Mouse (Mus musculus): ENCODE results near the gene Pxdc1.

Pxdc1 gene

DNA sequence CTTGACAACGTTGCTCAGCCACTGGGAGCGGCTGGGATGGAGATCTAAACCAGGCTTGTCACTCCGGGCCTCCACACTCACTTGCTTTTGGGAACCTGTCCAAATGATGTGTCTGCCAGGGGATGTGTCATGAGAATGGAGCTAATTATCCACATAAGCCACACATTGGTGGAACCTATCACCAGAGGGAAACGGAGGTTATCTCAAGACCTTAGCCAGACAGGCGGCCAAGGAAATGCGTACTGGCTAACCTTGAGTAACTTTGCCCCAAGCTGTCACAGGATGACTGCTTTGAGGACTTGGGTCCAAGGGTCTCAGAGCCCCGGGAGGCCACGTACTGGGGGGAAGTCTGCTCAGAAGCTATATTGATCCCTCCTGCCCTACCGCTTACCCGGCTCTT lies 2.3 kb downstream of the Pxdc1 start:
- peak; percentile 34 to 74 for DNase-seq

DNA sequence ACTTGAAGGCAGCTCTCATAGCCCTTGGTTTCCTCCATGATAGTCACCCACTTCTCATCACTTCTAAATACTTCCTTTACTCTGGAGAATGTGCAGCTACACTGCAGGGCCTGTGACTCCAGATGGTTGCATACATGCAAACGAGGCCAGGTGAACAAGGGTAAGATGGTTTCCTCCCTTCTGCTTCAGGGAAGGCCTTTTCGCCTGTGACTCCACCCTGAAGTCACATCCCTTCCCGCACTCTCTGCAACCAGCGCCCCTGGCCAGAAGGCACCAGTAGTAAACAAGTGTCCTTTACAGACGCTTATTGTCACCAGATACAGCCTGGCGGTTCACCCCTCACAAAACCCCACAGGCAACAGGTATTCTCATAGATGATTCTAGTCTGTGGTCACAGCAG lies 2.9 kb downstream of the Pxdc1 start:
- DNase-seq: no peak

DNA sequence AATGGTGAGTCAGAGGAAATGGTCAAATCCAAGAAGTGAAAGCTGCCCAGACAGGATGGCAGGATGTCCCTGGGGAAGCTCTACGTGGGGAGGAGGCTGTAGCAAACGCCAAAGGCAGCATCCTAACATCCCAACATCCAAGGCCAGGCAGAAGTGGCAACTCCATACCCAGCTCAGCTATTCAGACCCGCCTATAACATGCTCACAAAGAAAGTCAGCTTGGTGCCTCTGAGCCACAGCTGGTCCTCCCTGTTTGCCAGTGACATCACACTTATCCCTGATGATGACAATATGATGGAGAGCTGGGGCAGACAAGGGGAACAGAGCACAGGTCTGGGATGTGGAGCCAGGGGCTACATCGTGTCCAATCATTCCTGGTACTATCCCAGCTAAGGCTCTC lies 5.5 kb downstream of the Pxdc1 start:
- DNase-seq: peak; percentile 13 to 36

DNA sequence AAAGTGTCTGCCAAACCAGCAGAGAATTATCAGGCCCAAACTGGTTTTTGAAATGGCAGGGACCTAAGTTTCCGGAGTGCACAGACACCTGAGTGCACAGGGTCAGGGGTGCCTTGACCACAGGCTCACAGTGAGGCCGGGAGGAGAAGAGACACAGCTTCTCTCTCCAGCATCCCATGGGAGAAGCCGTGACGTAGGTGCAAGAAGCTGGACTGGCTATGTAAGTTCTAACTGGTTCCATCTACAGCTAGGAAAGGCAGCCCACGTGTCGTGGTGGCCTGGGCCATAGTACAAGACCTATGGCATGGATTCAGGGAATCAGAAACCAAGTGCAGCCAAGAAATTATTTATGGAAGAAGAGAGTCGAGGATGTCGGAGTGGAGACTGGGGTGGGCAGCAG lies 6.1 kb downstream of the Pxdc1 start:
- DNase-seq: no peak

DNA sequence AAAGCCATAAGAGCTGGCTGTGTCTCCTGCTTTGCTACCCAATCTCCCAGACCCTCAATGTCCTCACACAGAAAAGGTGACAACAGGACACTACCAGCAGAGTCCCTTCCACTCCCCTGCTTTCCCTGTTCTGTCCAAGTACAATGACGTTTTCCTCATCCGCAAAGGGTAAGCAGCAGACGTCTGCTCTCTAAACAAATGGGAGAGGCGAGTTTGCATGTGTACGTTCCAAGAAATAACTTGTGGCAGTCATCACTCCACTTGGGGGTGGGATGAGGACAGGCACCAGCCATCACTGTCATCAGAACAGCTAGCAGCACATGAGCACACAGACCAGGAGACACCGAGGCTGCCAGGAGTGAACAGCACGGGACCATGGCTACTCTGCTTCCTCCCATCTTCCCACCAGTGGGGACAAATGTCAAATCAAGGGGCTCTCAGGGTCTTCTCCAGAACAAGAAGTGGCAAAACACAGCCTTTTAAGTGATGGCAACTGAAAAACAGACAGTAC lies 7.0 kb downstream of the Pxdc1 start:
- DNase-seq: peak in 1 of 2 experiments; percentile 36

DNA sequence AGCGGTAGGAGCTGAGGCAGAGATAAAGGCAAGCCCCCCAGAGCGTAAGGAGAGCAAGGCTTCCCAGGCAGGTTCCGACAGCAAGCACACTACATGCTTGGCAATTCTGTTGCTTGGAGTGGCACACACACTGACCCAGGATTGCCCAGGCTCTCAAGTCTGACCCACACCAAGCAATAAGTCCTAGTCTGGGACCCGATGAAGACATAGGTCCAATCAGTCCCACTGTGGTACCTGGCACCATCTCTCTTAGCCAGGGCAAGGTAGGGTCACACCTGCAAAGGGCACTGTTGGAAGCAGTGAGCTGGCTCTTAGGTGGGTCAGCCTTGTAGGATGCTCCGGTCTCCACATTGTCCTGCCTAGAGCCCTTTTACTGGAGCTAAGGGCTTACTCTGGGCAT lies 7.8 kb downstream of the Pxdc1 start:
- no peak for DNase-seq

DNA sequence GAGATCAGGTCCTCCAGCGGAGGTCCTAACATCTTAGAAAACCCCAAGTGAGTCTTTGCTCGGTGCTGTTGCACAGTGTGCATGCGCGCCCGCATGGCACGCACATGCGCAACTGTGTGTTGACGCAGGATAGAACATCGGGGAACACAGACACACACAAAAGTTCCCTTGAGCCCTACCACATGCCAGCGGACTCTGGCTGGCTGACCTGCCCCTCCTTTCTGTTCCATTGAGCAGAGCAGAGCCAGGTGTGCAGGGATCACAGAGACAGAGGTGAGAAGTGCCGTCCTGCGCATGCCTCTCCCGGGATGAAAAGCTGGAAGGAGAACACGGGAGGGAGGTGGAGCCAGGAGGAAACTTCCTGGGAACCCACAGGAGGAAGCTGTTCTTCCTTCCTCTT lies 8.9 kb downstream of the Pxdc1 start:
- DNase-seq: no peak

DNA sequence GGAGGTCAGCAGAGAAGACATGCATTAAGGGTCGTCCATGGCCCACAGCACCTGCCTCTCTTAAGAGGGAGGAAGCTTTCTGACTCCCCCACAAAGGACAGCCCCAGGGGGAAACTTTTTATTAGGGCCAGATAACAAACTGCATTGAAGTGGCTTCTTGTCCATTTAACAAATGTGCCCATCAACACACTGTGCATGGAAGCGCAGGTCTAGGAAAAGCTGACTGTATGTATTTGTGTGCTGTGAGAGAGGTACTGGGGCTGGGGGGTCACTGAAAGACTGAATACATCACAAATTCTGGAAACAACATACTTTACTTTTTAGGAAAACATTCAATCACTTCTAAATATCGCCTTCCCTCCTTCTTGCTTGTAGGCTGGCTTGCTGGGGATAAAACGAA lies 9.4 kb downstream of the Pxdc1 start:
- DNase-seq: no peak

DNA sequence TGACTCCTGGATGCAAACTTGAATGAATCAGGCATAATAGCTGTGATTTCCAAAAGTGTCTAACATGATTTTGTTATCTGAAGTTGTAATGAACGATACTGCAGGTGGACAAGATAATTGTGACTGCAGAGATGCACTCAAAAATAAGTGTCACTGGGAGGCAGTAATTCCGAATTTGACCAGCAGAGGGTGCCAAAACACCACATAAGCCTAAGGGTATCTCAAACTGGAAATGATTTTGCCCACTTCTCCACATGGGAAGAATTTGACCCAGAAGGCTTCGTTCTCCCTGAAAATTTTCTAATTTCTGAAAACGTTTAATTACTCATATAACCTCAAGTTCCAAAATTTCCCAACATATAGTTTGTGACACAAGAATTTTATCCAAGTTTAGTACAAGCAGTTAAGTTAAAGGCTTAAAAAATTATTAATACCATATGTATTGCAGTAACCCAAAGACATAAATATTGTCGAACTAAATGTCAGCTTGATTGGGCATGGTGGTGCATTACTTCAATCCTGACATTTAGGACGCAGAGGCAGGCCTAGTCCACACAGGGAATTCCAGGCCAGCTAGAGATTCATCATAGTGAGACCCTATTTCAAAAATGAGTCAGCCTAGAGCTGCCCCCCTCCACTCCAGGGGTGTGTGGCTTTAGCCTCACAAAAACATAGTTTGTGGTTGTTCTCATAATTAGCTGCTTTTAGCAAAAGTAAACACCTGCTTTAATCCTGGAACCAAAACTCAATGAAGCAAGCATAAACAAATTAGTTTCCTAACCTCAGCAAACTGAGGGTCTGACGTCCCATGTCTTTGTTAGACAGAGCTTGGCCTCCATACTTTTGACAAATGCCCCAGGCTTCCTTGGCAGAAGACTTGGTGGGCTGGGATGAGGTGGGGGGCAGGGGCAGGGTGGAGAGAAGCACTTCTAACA lies 10.1 kb downstream of the Pxdc1 start:
- DNase-seq: peak; percentile 43 to 80

DNA sequence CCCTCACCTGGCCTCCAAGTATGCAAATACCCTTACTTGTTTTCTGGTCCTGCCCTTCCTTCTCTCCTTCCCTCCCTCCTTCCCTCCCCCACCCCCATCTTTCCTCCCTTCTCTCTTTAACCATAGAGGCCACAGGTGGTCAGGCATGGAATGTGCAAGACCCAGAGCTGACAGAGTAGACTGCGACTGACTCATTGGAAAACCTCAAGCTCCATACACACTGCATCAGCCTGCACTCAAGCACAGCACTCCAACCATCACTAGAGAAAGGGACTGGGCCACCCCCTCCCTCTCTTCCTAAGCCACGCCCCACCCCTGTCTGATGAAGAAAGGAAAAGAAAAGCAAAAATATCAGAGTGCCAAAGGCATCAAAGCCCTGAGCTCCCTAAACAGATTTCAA lies 12.2 kb downstream of the Pxdc1 start:
- DNase-seq: no peak

DNA sequence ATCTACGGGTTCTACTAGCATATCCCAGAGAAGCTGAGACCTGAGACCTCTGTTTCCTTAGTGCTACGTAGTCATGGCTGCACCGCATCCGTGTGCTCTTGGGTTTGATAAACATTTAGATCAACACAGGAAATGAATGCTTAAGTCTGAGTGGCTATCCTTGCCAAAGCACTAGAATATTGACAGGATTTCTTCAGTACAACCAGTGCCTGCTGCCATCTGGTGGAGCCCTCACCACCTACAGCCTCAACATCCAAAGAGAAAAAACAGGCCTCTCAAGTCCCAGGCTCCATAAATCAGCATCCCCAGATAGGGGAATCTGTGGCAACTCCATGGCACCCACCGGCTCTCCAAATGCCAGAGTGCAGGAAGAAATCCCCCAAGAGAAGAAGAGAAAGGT lies 17.3 kb downstream of the Pxdc1 start:
- DNase-seq: peak; percentile 78 to 85

DNA sequence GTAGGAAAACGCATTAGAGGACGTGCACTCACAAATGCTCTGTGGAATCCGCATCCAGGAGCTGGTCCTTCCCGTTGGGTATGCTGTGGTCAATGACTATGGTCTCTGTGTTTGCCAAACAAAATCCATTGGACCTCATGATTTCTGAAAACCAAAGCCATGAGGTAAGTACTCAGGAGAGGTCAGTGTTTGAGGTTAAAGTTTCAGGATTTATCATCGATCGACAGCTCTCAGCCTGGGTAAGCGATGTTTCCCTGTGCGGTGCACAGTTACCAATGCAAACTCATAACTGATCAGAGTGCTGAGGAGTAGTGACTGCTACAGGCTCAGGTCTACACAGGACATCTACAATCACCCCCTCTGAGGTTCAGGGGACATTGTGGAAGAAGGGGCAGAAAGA lies 23.0 kb downstream of the Pxdc1 start:
- no peak for DNase-seq

DNA sequence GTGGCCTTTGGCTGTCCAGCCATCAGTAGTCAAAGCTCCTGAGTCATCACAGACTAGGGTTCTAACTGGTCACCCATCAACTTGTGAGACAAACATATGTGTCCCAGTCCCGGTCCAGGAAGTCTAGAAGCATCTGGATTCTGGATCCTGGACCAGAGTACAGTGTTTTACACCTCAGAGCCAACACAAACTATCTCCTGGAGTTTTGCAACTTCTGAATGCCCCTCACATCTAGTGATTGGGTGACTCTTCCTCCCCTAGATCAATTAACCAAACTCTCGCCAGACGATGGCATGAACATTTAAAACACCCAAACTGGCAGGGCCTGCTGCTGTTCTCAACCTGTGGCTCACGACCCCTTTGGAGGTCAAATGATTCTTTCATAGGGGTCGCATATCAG lies 23.5 kb downstream of the Pxdc1 start:
- DNase-seq: no peak

DNA sequence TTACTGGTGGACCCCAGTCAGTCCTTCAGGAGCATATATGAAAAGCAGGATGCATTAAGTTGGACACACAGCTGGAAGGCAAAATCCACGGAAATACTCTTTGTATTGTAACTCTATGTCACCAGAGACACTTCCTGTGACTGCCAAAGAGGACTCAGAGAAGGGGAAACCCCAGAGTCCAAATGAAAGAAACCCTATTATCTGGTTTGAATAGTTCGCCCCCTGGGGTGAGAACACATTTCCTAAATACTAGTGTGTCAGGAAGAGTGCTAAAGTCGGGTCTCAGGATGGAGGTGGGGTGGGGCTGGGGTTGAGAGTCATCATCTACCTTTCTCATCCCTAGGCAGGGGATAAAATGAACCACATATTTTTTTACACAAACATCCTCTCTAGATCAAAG lies 25.8 kb downstream of the Pxdc1 start:
- DNase-seq: no peak

DNA sequence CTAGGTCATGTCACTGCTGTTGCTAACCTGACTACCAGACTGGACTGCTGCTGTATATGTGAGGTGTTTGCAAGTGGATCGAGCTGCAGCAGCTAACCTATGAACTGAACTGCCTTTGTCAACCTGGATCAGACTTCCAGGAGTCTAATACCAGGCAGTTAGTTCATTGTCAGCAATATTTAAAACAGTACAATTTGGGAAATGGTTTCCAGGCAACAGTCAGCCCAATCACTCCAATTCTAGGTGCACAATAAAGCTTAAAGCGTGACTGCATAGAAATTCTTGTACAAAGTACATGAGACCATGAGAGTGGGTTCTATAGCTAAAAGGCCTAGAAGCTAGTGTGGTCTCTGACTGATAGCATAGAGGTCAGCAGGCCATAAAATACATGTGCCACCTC lies 28.9 kb downstream of the Pxdc1 start:
- DNase-seq: no peak

DNA sequence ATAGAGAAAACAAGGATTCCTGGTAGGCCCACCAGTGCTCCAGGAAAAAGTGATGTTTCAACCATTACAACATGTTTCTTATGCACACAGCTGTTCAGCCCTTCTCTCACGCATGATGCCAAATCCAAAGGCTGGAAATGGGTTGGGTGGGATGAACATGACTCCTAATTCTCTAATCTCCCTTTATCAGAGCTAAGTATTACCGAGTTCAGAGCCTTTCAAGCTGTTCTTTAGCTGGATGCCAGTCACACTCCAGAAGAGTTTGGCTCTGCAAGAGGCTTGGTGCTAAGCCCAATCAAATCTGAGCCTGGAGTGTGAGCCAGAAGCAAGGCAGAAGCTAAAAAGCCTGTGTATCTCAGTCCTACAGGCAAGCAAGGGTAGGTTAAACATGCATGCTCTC lies 40.9 kb downstream of the Pxdc1 start:
- no peak for DNase-seq

DNA sequence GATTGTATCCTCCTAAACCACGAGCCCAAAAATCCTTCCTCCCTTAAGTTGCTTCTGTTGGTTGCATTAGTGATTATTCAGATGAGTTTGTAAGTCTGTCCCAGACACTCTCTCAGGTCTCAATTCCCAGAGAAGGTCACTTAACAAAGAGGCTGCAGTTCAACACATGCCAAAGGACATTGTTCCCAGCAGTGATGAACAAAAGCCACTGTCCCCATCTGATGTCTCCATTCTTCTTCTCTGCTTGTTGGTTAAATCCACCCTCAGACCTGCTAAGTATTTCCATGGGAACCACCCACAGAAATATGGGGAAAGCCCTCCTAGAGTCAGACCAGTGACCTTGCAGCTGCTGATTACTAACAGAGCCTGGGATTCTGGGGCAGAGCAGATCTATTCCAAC lies 43.6 kb downstream of the Pxdc1 start:
- DNase-seq: no peak

DNA sequence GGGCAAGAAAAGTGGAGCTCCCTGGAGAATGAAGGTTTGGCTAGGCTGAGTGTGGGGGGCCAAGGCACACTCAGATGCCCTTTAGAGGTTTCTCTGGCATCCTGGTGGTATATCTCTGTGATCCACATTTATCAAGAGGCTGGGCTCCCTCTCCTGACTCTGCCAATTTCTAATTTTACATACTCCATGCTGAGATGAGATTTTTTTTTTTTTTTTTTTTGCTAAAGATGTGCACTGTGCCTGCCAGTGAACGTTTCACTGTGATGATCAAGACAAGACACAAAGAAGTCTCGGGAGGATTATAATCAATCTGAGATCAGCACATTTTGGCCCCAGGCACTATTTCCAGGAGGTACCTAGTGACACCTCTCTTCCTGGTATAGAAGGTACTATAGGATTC lies 46.2 kb downstream of the Pxdc1 start:
- no peak for DNase-seq

DNA sequence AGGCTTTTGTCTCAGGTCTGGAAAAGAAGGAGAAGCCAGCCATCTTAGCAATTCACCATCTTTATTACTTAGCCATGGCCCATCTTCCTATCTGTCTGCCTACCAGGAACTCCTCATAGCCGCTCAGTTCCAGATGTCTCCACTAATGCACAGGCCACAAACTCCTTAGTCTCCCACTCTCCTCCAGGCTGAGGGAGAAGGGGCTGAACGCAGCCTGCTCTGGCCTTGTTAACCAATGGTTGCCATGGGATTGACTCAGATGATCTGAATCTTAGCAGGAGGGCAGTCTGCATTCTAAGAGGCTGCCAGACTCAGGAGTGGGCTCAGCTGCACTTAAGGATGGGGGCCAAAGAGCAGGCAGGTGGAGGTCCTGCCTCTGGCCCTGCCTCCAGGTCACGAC lies 47.4 kb downstream of the Pxdc1 start:
- no peak for DNase-seq

DNA sequence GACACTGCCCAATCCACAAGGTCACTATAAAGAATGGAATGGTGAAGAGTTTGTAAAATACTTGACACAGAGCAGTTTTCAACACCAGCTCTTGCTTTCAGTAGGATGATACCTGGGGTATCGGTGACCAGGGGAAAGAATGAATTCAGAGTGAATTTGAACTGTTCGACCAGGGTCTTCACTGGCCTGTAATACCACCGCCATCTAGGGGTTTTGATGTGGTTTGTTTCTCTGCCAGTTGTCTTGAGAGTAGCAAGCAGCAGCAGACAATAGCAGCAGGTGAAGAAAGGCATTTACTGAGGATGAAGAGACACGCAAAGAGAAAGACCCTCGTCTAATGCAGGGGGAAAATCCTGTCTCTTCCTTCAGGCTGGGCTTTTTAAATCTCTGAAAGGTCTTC lies 48.1 kb downstream of the Pxdc1 start:
- DNase-seq: no peak

DNA sequence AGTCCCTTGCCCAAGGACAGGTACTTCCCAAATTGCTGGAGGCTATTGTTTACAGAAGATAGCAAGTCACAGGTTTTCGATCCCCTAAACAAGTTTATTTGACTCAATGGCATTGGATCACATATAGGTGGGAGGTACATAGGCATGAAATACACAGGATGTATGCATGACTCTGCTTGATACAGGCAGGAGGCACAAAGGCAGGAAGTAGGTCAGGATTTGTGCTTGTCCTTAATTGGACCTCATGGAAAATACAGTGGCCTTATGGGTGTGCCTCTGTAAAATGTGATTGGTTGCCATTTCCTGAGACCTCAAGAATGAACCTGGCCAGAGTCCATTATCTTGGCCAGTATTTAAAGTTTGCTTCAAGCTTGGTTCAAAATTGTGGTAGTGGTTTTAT lies 48.9 kb downstream of the Pxdc1 start:
- no peak for DNase-seq

DNA sequence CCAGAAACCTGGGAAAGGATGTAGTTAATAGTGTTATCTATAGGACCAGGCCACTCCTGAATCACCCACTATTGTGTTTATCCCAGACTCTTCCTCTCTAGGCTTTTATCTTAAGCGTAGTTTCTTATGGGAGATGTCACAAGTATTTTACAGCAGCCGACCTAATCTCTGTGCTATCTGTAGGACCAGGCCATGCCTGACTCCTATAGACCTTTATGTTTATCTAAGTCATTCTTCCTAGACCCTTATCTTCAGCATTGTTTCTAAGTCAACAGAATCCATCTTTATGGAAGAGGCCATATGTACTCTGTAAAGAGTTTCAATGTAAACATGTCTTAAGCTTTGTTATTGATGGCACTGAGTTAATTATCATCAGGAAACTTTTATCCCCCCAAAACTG lies 50.5 kb downstream of the Pxdc1 start:
- no peak for DNase-seq

DNA sequence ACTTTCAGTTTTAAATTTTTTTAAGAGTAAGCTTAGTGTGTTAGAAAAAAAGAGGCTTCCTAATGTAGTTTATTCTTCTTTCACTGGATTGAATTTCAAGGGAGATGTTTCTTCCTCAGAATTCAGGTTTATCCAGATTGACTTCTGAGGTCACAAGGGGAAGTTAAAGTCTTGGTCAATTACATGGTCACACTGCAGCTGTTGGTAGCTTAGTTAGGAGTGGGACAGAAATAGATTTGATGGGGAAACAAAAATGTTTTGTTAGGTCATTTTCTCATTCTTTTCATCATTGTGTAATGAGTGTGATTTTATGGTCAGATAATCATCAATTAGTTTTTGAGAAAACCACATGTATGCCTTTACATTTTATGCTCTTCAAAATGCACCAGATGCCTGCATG lies 56.5 kb downstream of the Pxdc1 start:
- no peak for DNase-seq

Measured in kidney, postnatal 25 days (tissue).